Mouse (Mus musculus) 3T3-L1 (cell line): ENCODE measurements at regions not wholly inside any gene's neighbourhood (a gene's known extent, or its start where the extent isn't known, plus 50 kb on each side); places are given as distances from the start of the nearest gene placed in this dataset.
A peak's percentile ranks its signal among the peaks of the same experiment; 100 is the strongest.

Experiments
- DNase-seq: peaks from one replicate; pipeline ENCODE4 v3.0.0-alpha.2; 2015; ENCODE audit warnings: low read depth, low spot score

DNA sequence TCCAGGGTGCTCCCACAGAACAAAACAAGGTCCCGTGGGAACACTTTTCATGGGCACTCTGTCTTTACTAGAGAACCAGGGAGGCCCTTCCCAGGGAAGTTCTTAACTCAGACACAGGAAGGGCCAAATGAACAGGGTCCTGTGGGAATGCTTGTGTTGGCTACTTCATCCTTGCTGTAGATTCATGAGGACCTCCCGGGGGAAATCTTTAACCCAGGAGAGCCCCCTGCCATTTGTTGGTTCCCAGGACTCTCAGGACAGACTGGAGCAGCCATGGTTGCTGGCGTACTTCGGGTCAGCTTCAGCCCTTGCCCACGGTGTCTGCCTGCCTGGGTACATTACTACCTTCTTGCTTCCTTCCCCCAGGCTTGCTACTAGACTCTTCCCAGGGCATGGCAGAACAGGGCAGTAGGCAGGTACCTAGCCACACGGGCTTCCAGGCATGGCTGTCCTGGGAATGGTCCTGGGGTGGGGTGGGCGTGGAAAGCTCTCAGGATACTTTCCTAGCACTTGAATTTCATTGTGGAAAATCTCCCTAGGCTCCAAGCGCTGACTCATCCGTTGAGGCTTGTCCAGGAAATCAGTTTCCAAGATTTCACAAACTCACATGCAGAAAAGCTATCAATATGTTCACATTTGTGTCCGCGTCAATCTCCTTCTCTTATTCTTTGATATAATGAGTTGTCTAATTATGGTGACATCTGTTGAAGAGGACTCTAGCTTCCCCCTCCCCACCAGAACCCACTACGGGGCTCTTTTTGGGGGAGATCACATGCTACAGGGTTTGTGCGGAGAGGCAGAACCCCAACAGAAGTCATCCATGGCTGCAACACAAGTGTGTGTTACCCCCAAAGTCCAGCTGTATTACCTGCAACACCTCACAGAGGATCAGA is 148.6 kb downstream of the Sec61b start:
- no peak for DNase-seq

DNA sequence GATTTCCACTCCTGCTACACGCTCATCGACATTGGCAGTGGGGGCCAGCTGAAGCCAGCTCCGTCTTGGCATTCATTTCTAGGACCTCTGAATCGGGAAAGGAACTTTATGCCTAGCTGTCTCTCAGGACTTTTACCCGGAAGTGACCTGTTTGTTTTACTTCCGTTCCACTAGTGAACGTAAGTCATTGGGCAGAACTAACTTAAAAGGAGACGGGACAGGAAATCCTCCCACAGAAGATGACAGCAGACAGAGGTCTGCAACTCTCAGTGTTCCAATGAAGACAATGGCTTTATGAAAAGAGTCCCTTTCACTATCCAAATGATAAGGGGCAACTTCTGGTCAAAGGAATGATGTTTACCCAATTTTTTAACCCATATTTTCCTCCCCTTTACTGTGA is 155.5 kb downstream of the Sec61b start:
- DNase-seq, result no peak

DNA sequence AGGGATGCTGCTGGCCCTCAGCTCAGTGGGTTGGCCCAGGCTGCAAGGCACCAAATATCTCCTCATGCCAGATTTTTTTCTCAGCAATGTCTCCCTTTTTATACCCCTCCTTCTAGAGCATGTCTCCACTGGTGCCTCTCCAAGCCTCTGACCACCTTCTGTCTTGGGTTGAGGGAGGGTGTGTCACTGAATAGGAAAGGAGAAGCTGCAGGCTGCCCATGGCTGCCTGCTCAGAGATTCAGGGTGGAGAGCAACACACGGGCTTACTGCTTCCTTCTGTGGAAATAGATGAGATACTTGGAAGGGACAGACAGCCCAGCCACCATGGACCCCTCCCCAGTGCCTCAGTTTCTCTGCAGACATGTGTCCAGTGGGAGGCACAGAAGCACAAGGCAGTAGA is 156.0 kb downstream of the Sec61b start:
- DNase-seq, result no peak

DNA sequence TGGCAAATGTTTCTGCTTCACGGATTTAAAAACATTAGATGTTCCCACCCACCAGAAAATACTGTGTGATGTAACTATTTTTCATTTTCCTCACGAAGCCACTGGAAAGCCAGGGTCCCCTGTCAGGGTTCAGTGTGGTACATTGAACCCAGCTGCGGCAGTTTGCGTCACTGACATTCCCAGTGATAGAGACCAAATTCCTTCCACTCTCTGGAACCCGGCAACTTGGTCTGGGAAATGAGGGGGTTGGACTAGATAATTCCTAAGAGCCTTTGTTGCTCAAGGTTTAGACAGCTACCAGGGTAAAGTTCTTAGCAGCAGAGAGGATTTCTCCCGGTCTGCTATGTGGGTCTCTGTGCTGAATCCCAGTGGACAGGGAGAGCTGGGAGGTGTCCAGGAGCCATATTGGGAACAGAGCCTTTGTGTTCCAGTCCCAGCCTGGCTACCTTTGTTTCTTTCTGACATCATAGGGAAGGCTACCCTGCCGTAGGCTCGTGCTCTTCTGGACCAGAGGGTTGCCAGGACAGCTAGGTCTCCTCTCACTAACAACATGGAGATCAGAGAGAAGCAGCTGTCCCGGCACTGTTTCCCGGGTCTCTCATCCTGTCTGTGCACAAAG is 164.5 kb downstream of the Sec61b start:
- DNase-seq, result no peak

DNA sequence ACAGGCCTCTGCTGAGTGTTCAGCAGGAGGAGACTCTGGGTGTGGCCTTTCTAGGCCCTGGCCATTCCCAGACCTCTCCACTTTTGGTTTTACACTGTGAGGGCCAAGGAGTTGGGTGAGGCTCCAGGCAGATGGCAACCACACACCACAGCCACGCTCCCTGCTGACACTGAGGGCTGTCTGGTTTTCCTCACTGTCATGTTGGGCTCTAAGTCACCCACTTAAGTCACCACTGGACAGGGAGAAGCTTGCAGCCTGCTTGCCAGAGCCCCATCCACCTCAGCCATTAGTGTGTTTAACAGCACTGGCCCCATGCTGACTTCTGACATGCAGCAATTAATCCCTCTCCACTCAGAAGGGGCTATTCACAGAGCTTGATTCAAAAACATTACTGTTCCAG is 170.6 kb downstream of the Sec61b start:
- no peak for DNase-seq

DNA sequence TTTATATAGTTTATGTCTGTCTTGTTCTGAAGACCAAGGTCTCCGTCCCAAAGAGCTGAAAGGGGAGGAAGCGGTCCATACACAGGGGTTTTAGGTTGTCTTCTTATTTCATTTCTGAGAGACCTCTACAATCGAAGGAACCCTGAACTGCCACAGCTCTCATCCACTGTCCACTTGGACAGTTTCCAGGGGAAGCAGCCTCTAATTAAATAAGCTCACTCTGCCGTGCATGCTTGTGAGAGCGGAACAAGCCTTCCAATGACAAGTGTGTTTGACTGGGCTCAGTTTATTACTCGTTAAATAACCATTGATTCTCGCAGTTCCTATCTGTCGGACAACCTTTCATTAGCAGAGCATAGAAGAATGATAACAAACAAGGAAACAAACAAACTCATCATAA is 174.2 kb downstream of the Sec61b start:
- no peak for DNase-seq

DNA sequence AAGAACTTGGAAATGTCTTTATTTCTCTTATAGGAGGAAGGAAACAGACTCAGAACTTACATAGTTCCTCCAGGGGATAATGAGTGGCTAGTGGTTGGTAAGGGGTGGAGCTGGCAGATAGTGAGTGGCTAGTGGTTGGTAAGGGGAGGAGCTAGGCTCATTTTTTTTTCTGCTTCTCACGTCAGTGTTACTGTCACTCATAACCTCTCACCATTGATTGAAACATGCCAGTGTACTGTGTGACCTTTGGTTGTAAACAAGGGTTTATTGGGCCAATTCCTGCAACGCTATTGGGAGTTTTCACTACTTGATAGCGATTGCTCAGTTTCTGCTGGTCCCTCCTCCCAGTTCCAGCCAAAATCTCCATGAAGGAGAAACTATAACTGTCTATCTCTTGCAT is 175.5 kb downstream of the Sec61b start:
- no peak for DNase-seq

DNA sequence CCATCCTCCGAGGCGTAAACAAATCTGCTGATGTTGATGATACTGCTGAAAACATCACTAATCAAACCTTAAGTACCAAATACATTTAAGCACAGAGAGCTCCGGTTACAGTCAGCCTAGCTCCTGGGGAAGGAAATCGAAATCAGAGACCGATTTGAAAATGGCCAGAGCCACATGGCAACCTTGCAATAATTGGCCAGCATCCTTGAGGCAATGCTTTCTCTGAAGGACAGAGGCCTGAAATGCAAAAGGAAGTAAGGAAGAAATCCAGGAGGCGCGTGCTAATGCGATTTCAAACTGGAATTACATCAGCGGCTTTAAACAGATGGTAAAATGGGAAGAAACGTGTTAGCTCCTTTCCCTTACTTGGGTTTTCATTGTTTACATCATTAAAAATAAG is 177.1 kb downstream of the Sec61b start:
- no peak for DNase-seq

DNA sequence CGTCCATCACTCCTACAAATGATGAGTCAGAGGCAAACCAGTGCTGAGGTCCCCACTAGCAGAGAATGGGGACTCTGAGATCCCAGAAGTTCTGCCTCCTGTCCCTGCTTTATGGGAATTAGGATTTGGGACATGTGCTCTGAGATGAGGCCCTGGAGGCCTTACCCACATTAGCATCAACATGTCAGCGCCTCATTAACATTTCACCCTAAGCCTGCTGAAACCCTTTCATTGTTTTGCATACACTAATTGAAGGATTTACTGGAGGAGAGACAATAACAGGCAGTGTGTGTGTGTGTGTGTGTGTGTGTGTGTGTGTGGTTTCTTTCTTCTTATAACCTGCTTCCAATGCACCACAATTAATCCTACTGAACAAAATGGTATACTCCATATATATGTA is 178.7 kb downstream of the Sec61b start:
- no peak for DNase-seq

DNA sequence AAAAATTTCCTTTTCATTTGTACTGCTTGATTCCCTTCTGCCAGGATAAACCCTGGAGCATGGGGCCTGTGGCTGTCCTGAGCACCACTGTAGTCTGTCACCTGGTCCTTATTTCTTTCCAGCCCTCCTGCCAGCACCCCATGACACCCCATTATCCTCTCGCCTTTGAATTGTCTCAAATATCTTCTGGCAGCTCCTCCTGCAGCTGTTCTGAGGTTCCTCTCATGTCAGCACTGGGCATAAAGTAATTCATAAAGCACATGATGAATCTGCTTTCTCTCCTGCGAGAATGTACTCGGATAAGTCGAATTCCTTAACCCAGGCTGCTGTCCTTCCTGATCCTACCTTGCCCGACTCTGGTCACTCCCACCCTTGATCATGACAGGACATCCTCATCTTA is 195.1 kb downstream of the Sec61b start:
- DNase-seq, result no peak

DNA sequence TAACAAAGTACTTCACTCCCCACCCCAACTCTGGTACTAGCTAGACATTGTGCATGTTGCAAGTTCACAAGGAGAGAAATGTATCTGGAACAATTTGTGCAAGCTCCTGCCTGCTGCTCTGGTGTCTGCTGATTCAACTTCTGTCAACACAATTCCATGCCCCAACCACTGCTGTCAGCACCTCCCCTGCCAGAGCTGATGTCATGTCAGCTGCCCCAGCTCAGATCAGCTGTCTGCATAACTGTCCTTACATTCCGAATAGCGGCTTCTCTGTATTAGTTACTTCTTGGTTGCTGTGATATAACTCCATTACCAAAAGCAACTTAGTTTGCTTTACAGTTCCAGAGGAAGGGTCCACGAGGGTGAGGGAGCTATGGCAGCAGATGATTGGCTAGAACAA is 196.0 kb downstream of the Sec61b start:
- peak; percentile 3 for DNase-seq

DNA sequence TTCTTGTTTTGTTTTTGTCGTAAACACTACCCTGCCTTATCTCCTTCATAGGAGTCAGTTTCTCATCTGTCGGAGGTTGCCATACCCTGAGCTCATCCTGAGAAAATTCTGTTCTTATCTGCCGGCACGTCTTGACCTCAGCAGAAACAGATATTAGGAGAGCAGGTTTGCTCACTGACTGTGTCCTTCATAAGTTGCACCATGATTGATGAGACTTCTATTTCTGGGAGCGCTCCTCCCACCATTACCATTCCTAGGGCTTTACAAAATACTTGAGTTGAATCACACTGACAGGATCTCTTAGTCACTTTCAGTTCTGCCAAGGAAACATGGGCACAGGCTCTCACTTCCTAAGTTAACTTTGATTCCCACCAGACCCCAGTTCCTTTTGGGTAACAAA is 196.9 kb downstream of the Sec61b start:
- no peak for DNase-seq

DNA sequence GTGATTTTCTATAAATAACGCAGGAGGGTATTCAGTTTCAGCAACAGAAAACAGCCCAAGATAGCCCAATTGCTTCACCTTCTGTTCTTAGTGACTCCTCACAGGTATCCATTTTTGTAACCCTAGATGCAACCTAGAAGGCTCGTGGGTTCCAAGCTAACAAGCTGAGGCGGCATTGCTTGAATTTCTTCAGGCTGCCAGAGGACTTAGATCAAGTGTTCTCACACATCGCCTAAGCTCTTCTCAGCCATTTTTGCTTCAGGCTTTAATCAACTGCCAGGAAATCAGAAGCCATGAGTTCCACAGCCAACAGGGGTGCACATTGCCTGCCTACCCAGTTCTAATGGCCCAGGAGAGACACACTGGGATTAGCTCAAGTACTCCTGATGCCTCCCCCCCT is 206.7 kb downstream of the Sec61b start:
- DNase-seq, result no peak

DNA sequence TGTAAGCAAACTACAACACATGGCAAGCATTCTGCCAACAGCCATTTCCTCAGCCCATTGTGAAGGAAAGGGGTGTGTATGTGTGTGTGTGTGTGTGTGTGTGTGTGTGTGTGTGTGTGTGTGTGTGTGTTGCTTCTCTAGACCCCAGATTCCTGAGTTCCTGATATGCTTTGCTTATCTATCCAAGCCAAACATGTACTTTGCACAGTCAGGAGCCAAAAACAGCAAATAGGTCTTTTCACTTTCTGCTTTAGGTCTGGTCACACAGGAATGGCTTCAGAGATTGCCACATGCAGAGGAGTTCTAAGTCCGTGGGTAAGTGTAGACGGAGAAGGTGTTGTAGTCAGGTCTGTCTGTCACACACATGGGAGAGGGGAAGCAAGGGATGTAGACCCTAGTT is 216.7 kb downstream of the Sec61b start:
- DNase-seq, result no peak

DNA sequence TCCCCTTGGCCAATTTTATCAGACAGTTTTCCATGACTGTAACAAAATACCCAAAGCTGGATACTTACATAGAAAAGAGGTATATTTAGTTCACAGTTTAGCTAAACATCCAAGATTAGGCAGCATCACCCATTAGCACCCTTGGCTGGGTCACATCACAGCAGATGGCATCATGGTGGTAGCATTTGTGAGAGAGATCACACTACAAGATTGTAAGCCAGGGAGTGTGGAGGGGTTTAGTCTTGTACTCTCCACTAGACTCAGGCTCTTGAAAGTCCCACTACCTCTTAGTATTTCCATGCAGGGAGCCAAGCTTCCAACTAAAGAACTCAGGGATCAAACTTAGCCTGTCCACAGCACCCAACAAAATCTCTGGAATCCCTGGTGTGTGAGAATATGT is 218.2 kb downstream of the Sec61b start:
- no peak for DNase-seq

DNA sequence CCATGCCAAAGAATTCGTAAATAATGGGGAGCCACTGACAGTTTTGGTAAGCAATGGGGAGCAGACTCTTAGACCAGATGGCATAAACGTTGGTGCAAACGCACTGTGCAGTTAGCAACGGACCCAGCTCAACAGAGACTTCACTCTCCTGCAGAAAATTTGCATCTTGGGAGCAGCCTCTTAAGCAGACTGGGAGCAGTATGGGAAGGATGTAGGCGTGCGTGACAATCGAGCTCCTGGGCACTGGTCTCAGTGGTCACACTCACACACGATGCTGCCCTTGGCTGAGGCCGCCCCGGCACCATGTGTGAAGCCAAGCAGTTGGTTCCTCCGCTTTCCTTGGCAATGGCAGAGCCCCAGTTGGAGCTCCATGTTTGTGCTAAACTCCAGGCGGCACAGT is 218.8 kb downstream of the Sec61b start:
- no peak for DNase-seq

DNA sequence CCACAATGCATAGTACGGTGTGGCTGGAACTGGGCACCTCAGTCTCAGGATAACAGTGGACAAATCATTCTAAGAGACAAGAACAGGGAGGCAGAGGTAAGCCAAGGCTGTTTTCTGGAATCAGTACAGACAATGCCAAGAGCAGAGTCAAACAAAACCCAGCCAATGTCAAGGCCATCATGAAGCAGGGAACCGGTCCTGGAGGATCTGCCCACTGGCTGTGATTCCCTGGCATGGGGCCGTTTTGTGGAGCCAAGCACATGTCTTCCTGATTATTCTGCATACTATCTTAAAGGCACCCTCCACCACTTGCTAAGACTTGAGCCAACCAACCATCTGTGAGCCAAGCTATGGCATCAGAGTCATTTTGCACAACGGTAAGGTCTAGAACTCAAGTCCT is 222.6 kb downstream of the Sec61b start:
- DNase-seq, result no peak

DNA sequence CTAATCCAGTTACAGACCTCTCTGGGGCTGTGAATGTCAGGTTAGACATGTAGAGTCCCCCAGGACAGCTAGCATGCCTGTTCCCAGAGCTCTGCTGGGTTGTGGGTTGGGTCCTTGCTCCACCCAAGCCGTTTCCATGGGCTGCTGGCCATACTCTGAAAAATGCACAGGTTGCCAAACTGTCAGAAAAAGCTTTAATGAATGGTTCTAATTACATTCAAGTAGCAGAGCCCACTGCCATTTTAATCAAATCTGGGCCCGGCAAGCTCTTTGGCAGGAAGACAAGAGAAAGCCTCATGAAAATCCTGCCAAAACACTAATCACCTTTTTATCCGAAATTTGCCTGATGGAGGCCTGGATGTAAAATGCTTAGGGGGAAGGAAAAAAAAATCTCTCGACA is 224.1 kb downstream of the Sec61b start:
- no peak for DNase-seq

DNA sequence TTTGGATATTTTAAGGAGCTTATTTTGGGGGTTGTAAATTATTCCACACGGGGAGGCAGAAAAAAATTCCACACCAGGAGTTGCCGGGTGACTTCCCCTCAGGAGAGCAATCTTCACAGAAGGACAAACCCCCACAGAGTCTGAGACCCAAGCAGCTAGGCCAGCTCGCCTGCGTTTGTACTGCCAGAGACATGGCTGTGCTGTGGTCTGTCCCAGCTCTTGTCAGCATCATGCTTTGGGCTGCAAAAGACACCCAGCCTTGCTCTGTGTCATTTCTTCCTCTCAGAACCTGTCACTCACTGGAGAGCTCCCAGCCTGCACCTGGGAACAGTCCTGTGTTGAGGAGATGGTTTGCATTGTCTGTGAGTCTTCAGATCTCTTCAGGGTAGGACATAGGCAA is 224.5 kb downstream of the Sec61b start:
- no peak for DNase-seq

DNA sequence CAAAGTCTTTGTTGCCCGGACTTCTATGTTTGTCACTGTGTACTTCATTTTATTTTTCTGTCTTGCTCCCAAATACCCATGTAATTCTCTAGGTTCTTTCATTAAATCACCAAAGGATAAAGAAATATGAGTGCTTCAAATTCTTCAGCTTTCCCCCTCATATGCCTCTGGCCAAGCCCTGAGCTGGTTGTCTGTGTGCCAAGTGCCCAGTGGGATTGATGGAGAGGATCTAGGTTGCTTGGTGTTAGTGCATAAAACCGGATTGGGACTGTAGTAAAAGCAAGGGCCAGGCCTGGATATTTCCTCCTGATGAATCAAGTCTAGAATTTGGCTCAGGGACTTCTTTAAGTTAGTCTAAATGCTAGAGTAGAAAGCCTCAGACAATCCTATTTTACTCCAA is 229.0 kb downstream of the Sec61b start:
- DNase-seq, result no peak

DNA sequence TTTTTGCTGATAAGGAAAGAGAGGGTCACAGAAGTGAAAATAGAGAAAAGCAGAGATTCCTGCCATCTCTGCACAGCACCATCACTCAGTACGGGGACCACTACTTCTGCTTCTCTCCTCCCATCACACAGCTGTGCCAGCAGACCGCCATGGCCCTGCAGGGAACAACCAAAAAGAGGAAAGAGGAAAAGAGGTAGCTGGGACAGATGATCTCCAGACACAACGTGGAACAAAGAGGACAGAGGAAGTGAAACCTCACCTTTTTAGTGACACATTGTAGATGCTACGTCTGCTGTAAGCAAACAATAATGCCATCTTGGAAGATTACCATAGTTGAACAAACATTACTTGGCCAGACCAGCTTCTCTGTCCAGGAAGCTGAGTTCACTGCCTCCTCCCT is 230.1 kb downstream of the Sec61b start:
- DNase-seq, result no peak

DNA sequence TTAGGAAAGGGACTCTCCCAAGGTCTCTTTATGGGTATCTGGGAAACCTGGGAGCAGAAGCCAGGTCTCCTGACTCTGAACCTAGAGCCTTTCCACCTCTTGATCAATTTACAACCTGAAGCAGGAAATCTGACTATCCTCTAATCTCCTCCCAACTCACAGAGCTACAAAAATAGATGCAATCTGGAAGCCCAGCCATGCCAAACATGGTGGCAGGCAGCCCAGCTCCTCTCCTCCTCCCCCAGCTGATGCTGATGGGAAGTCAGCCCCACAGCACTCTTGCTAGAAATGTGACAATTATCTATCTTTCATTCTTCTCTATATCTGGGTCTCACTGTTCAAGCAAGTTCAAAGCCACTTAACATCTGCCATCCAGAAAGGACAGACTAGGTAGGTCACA is 233.5 kb downstream of the Sec61b start:
- DNase-seq, result no peak

DNA sequence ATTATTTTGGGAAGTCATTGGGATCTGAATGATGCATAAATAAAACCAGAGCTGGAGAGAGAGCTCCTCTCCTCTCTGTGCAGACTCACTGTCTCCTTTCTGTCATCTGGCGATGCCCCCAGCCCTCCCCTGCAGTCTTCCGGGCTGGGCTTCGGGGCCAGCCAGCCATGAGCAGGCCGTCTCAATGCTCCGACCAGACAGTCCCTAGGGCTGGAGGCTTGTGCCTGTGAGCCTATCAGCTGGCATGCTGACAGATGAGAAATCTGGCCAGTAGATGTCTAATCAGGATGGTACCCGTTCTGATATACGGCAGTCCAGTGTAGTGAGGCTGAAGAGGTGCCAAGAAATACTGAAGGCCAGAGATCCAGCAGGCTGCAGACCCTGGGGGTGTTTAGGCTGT is 238.9 kb downstream of the Sec61b start:
- DNase-seq, result no peak
